Mouse (Mus musculus) thymus, adult 2 months (tissue): ENCODE measurements around the gene Gje1. TPM values are rescaled to one million over a fixed set of nuclear protein-coding genes. Genes with fewer than 3 reads are reported as not detected.

Source experiments
- DNase-seq: peaks from one replicate; pipeline ENCODE4 v3.0.0; 2021
- H3K27ac ChIP-seq: fragments of 200-500 bp; 2 replicates; pipeline ENCODE4 v1.5.1; 2012; ENCODE audit warnings: low read length, control low read depth; ENCODE audit not compliant: control insufficient read depth, insufficient read depth
- H3K27me3 ChIP-seq: fragments of 200-500 bp; 2 replicates; pipeline ENCODE4 v1.6.1; 2012; ENCODE audit warnings: mild to moderate bottlenecking, low read length, moderate library complexity, mixed read lengths; ENCODE audit not compliant: control insufficient read depth, insufficient read depth
- H3K36me3 ChIP-seq: fragments of 200-500 bp; 2 replicates; pipeline ENCODE4 v1.6.1; 2012; ENCODE audit warnings: mild to moderate bottlenecking, low read length, moderate library complexity; ENCODE audit not compliant: control insufficient read depth, insufficient read depth
- H3K4me1 ChIP-seq: fragments of 200-500 bp; replicated peaks from 2 replicates; pipeline ENCODE4 v1.6.1; 2012; ENCODE audit warnings: low read length; ENCODE audit not compliant: control insufficient read depth, insufficient read depth
- H3K4me3 ChIP-seq: fragments of 200-500 bp; 2 replicates; pipeline ENCODE4 v1.5.1; 2012; ENCODE audit warnings: mild to moderate bottlenecking, low read length, control low read depth, moderate library complexity; ENCODE audit not compliant: control insufficient read depth, insufficient read depth
- CTCF ChIP-seq: fragments of 200-500 bp; IDR thresholded peaks from 2 replicates; pipeline ENCODE4 v1.5.1; 2012; ENCODE audit warnings: mild to moderate bottlenecking, control low read depth, low read length, moderate library complexity, borderline replicate concordance; ENCODE audit not compliant: control insufficient read depth, poor library complexity, insufficient read depth; ENCODE audit errors: extremely low read depth
- POLR2A ChIP-seq: fragments of 200-500 bp; IDR thresholded peaks from 2 replicates; pipeline ENCODE4 v1.6.1; 2012; ENCODE audit warnings: mild to moderate bottlenecking, low read length, control low read depth, moderate library complexity; ENCODE audit not compliant: control insufficient read depth, poor library complexity, insufficient read depth; ENCODE audit errors: extremely low read depth
- WGBS: fragments of 180-500 bp; shearing (Covaris S2); methylation state at CpG from one replicate; pipeline ENCODE4 v1.1.7; 2018; 5-methylcytosine and 5-hydroxymethylcytosine counted together
- polyA plus RNA-seq: library from polyadenylated mRNA; depleted of rRNA; stranded (reverse); fragments of >200 nt; gene quantifications from 2 replicates; pipeline ENCODE4 v1.2.3, GENCODE M21; 2012; rRNA removed

Gje1 gene
- polyA plus RNA-seq: 0.08 TPM in 1 of 2 replicates, not detected in the other

DNA sequence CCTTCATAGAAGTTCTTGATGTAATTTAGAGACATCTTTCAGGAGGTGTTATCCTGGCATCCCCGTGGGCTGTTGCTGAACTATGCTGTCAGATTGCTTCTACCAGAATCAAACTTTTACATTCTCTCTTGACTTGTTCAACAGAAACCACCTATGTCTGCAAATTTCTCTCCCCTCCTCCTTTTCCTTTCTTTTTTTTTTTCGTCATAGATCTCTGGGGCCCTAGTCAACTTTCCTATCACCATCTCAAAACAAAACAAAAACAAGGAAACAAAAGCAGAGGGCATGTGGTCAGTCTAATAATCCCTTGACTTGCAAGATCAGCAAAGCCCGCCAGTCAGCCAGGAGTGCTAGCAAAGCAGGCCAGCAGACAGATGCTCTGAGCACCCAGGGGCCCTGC lies at the start of gene Gje1:
Gje1 (minus strand) TSS at position 101 of the 400 bp plus-strand sequence.
- H3K27me3 ChIP-seq: no peaks in the 10 kb centered on the region
- no peaks in the 10 kb centered on the region for H3K36me3 ChIP-seq
- H3K27ac ChIP-seq: no peak within 1 kb of the TSS
- TF ChIP-seq CTCF (no peak), POLR2A (no peak)
- H3K4me1 ChIP-seq: no peaks in the 10 kb centered on the region
- DNase-seq: no peak
- no peak within 1 kb of the TSS for H3K4me3 ChIP-seq
- 94% methylated on average over 3 of the region's 3 CpGs for WGBS

DNA sequence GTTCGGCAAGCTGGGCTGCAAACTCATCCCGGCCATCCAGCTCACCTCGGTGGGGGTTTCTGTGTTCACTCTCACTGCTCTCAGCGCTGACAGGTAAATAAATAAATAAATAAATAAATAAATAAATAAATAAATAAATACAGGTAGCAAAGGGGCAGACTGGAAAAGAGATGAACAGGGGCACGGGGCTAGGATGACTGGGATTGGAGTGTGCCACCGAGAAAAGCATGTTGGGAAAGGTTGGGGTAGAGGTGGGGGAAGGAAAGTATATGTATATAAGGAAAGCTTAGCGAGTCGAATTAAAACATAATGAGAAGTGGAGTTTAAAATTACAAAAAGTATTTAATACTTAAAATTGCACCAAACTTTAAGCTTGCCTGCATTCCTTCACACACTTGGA lies 42.6 kb upstream of the Gje1 start:
- DNase-seq: no peak
- no peaks in the 10 kb centered on the region for H3K4me1 ChIP-seq
- H3K27ac ChIP-seq: no peak overlapping the region
- H3K4me3 ChIP-seq: no peak overlapping the region
- H3K27me3 ChIP-seq: 0 out of 2 replicates have a peak, but pooled peaks cover 5% of the 10 kb centered on the region
- H3K36me3 ChIP-seq: no peaks in the 10 kb centered on the region
- TF ChIP-seq CTCF (no peak), POLR2A (no peak)
- WGBS: 29% methylated on average over 8 of the region's 8 CpGs

DNA sequence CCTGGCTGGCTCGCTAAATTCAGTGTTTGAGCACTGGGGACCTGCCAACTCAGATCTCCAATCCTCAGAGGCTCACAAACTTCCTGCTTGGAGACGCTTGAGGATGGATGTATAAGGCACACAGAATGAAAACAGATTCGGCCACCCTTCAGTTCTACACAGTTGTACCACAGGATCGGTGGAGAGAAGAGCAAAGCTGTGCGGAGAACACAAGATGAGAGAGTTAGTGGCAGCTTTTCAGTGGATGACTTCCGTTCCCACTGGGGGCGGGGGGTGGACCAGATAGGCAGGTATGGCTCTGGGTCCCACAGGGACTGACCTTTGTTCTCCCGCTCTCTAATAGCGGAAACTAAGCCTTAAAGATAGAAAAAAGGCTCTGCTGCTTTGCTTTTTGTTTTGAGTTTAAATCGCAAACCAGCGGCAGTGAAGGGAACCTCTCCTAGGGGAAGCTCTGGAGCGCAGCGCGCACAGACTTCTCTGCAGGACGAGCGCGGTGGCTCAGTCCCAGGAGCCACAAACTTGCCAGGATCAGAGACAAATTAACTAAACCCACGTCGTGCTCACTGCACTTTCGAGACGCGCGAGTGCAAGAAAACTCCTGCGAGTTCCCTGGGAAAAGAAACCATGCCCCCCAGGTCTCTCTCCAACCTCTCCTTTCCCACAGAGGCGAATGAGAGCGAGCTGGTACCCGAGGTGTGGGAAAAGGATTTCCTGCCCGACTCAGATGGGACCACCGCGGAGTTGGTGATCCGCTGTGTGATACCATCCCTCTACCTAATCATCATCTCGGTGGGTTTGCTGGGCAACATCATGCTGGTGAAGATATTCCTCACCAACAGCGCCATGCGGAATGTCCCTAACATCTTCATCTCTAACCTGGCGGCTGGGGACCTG lies 41.9 kb upstream of the Gje1 start:
- 0 out of 2 replicates have a peak, but pooled peaks cover 5% of the 10 kb centered on the region for H3K27me3 ChIP-seq
- TF ChIP-seq CTCF: no peak
- TF ChIP-seq POLR2A: no peak
- H3K4me1 ChIP-seq: no peaks in the 10 kb centered on the region
- H3K36me3 ChIP-seq: no peaks in the 10 kb centered on the region
- 9% methylated on average over 35 of the region's 35 CpGs for WGBS
- no peak overlapping the region for H3K27ac ChIP-seq
- no peak overlapping the region for H3K4me3 ChIP-seq
- DNase-seq: no peak

DNA sequence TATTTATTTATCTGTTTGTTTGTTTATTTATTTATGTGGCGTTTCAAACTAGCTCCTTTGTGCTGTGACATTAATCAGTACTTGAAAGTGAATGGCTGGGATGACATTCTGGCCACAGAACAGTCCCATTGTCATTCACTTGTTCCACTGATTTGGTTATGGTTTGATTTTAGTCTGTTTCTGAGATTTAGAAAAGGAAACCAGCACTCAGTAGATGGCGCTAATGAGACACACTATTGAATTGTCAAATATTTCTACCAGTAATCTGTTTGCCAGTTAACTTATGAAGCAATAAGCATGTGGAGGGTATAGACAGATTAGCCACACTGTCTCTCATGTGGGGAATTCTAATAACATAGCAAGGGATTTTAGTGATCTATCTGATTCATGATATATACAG lies 16.3 kb upstream of the Gje1 start:
- Histone ChIP-seq H3K4me3 (no peak overlapping the region), H3K36me3 (no peaks in the 10 kb centered on the region), H3K4me1 (no peaks in the 10 kb centered on the region), H3K27ac (no peak overlapping the region), H3K27me3 (no peaks in the 10 kb centered on the region)
- DNase-seq: peak; percentile 1
- WGBS: 11% methylated on average over 2 of the region's 2 CpGs
- TF ChIP-seq POLR2A (no peak), CTCF (no peak)

DNA sequence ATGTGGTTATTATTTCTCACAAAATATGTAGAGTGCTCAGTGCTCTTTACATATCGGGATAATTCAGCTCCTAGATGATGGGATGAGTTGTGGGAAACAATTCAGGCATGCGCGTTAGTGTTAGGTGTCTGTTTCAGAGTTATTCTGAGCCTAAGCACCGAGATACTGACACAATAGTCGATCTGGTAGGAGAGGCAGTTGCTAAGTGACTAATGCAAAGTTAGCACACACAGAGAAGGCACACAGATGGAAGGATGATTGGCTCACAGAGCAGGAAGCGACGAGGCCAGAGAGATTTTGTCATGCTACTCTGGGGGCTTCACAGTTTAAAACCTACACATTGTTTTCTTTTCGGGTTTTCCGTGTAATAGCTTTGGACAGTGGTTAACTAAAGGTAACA lies 7.7 kb upstream of the Gje1 start:
- no peak overlapping the region for H3K27ac ChIP-seq
- no peaks in the 10 kb centered on the region for H3K27me3 ChIP-seq
- H3K4me3 ChIP-seq: no peak overlapping the region
- no peaks in the 10 kb centered on the region for H3K36me3 ChIP-seq
- no peak for DNase-seq
- no peaks in the 10 kb centered on the region for H3K4me1 ChIP-seq
- 82% methylated on average over 9 of the region's 9 CpGs for WGBS
- TF ChIP-seq CTCF: no peak
- no peak for TF ChIP-seq POLR2A

DNA sequence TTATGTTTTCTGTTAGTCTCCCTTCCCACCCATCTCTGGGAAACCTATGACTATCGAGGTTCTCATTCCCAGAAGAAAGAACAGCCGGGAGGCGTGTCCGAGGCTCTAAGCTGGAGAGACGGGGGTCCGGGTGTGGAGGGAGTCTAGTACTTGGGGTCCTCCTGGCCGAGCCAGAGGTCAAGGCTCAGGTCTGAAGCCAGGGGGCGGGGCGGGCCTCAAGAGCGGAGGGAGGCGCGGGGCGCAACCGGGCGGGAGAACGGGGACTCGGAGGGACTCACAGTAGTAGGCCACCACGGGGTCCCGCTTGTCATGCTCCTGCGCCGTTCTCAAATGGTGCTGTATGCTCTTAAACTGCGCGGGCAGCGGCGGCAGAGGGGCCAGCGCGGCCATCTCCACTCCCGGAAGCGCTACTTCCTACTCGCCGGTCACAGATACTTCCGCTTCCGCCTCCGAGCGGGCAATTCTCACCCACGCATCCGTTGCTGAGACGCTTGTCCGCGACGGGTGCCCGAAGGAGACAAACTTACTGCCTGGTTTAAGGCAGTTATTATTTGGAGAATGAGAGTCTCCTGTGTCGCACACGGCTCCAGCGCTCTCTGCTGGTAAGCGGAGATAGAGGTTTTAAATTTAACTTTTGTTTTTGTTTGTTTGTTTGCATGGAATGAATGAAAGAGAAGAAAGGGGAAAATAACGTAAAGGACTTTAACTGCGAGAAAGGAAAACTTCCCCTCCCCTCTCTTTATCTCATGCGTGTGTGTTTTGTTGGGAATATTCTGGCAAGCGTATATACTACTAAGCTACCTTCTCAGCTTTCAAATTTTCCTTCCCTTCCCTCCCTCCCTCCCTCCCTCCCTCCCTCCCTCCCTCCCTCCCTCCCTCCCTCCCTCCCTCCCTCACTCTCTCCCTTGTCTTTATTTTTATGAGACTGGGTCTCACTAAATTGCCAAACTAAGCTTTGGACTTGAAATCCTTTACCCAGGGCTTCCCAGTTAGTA lies 12.6 kb downstream of the Gje1 start, which contains the start of the genes Vta1 and Nmbr:
Vta1 (minus strand) TSS at position 489 of the 995 bp plus-strand sequence.
Nmbr (plus strand) TSS at position 520 of the 995 bp plus-strand sequence.
- Histone ChIP-seq H3K4me1 (no peaks in the 10 kb centered on the region), H3K4me3 (peak within 1 kb of the TSS; percentile 96), H3K36me3 (no peaks in the 10 kb centered on the region), H3K27me3 (no peaks in the 10 kb centered on the region), H3K27ac (no peak within 1 kb of the TSS)
- under 1% methylated on average over 50 of the region's 50 CpGs for WGBS
- peak; percentile 99 for DNase-seq
- TF ChIP-seq CTCF: no peak; the same call in 1 of the 2 replicates
- TF ChIP-seq POLR2A: peak; percentile 70
